Mouse (Mus musculus) left cerebral cortex, postnatal 36 days (tissue): ENCODE results near the gene Pi16. TPM values are rescaled to one million over a fixed set of nuclear protein-coding genes. Genes with fewer than 3 reads are reported as not detected.
"Not testable (repeated sequence)": the region's sequence is repeated elsewhere in the genome, so short reads cannot be mapped to it uniquely, and the experiment has no call there.

Source experiments
- DNase-seq, 2 experiments: peaks; one replicate each; pipeline ENCODE4 v3.0.0; 2021 to 2022; ENCODE audit warnings: low spot score in 2 of 2, mixed read lengths in 1 of 2
- intact Hi-C: fragments of 180-260 bp; cut with DNase I; formaldehyde crosslinking; loops from one replicate; pipeline ENCODE4 v1.15.1; 2025
- total RNA-seq, 2 experiments: library from RNA; stranded (reverse); gene quantifications; 2 replicates each; pipeline ENCODE4 v1.2.3; 2021

Pi16 gene
- 1 to 10 TPM; 1.1 to 1.3 TPM for total RNA-seq

DNA sequence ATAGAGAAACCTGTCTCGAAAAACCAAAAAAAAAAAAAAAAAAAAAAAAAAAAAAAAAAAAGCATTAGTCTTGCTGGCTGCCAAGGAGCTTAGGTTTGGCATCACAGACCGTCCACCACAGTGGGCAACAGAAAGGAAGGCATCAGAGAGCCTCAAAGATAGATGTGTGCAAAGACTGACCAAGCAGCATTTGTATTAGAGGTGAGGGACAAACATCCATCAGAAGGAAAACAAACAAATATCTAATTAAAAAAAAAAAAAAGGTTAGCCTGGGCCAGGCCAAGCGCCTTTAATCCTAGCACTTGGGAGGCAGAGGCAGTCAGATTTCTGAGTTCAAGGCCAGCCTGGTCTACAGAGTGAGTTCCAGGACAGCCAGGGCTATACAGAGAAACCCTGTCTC is at the start of gene Pi16:
Pi16 (plus strand) TSS at position 301 of the 400 bp plus-strand sequence.
- not testable (repeated sequence) for DNase-seq
- intact Hi-C loops = loop anchor here (5.0 kb wide), 1 partner anchor 45 kb away; the partner anchor contains the start of gene Fgd2

DNA sequence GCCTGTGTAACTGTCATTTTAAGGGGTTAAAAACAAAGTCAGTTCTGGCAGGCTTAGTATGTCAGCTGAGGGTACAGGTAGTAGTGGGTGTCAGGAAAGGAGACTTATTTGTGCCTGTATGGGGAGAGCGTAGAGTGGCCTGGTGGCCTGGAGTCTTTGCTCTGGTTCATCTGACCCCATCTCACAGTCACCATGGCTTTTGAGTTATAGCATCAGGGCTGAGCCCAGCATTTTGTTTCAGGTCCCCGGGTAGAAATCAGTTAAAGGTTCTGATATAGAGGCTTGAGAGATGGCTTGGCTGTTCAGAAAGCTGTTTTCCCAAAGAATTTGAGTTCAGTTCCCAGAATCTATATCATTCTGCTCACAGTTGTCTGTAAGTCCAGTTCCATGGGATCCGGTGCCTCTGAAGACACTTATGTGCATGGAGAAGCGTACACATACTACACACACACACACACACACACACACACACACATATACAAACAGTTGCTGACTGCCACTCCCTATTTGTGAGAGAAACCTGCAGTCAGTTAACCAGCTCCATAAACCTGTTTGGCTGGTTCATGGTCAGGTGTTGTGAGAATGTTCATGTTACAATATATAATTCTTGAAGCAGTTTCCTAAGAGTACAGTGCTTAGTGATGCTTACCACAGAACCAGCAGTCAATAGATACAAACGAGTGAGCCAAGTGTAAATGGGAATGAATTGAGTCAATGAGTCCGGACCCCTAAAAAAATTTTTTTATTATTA is 49.4 kb upstream of the Pi16 start:
- no peak for DNase-seq
- intact Hi-C loops = loop anchor here (1.0 to 5.0 kb wide), 4 partner anchors 89 to 244 kb away; partner anchors contain the start of gene Pim1

DNA sequence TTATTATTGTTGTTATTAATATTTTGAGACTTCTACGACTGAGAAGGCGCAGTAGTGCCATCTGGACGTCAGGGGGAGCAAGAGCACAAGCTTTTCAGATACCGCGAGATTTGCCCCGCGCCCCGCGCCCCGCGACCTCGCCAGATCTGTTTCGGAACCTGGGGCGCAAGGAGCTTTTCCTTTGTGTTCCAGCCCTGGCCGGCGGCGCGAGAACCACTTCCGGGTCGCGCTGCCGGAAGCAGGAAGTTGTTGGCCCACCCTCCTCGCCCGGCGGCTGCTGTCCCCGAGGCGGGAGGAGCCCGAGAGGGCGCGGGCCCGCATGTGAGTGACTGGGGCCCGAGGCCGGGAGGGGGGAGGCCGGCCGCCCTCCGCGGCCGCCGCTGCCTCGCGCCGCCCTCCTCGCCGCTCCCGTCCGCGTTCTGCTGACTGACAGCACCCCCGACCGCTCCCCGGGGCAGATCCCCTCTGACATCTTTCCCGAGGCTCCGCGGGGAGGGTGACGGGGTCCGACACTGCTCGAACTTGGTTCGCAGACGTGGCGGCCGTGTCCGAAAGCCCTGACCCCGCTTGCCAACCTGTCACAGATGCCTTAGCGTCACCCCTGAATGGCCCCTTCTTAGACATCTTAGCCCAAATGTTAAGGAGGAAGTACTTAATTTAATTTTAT is 48.7 kb upstream of the Pi16 start, which contains the start of gene BC004004:
BC004004 (plus strand) TSS at position 107 of the 667 bp plus-strand sequence.
- intact Hi-C loops = loop anchor here (1.0 to 5.0 kb wide), 4 partner anchors 88 to 243 kb away; partner anchors contain the start of gene Pim1
- peak; percentile 95 for DNase-seq

DNA sequence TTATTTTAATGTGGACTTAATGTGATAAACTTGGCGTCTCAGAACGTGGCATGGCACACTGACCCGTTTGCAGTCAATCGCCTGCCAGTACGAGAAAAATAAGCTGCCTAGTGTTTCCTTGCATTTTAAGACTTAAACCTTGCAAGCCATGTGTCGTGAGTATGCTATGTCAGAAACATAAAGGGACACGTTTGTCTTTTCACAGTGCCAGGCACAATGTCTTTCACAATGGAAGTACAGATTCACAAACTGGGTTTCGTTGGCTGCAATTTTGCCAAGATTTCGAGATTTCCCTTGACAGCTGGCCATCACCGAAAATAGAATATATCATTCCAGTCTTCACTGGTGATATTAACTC is 48.2 kb upstream of the Pi16 start:
- no peak for DNase-seq
- intact Hi-C loops = loop anchor here (5.0 kb wide), 3 partner anchors 88 to 243 kb away; partner anchors contain the start of gene Pim1

DNA sequence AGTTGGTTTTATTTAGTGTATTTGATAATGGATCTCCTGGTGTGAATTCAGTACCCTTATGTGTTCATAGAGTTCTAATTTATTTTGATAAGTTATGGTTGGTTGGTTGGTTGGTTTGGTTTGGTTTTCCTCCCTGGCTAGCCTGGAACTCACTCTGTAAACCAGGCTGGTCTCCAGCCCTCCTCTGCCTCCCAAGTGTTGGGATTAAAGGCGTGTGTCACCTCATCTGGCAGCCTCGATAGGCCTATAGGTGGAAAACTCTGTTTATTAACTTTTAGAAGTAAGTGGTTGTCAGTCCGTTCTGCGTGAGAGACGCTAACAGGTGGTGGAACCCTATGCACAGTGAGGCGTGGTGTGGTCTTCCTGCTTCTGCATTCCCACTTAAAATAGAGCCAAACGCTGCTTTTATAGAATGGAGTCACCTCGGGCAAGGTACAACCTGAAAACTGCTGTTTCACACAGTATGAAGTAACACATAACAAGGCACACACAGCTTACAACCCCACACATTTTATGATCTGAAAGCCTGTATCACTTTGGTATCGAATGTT is 47.3 kb upstream of the Pi16 start:
- intact Hi-C loops = no loop called here
- no peak for DNase-seq

DNA sequence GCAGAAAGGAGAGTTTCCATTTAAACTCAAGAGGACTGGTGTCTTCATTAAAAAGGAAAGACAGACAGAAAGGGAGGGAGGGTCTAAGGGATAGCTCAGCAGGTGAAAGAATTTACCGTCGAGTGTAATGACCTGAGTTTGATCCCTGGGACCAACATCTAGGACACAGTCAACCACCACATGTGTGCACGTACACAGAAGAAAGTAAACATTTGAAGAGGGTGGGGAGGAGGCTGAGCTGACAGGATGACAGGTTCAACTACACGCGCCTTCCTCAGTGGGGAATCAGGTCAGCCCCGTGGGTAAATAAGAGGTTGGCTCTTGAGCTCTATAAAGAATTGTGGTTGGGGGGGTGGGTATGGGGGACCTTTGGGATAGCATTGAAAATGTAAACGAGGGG is 44.3 kb upstream of the Pi16 start:
- no peak for DNase-seq
- intact Hi-C loops = no loop called here

DNA sequence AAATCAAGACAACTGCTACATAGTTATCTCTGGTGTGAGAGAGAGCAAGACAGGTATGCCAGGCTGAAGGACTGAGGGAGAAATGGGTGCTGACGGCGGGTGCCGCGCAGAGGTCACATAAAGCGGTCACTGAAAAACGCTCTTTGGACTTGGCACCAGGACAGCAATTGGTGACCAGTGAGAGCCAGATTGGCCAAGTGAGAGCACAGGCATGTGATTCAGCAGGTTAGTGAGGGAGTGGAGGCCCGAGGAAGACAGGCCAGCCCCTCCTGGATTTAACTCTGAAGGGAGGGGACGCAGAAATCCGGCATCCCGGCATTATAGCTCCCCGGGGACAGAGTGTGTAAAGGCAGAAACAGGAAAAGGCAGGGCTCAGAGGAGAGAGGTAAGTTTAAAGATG is 43.6 kb upstream of the Pi16 start:
- intact Hi-C loops = no loop called here
- DNase-seq = no peak

DNA sequence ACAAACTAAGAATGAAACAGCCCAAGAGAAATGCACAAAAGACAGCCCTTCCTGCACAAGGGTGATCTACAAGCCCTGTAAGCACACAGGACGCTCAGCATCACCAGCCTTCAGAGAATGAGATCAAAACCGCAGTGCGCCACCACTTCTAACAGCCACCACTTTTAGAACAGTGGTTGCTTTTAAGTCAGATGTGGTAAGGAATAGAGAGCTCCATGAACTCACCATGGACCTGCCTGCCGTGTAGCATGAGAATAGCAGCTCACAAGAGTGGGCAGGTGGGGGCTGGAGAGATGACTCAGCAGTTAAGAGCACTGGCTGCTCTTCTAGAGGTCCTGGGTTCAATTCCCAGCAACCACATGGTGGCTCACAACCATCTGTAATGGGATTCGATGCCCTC is 37.1 kb upstream of the Pi16 start:
- no peak for DNase-seq
- intact Hi-C loops = no loop called here

DNA sequence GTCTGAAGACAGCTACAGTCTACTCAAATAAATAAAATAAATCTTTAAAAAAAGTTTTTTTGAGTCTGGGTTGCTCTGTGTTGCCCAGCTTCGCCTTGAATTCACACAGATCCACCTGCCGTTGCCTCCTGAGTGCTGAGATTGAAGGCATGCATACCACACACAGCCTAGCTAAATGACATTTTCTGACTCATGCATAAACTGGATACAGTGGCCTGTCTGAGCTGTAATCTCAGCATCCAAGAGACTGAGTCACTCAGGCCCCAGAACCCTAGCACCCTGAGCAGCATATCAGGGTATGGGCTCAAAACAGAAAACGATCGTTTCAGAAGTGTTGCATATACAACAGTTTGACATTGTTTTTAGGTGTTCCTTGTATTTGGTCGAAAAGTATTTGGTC is 35.9 kb upstream of the Pi16 start:
- intact Hi-C loops = no loop called here

DNA sequence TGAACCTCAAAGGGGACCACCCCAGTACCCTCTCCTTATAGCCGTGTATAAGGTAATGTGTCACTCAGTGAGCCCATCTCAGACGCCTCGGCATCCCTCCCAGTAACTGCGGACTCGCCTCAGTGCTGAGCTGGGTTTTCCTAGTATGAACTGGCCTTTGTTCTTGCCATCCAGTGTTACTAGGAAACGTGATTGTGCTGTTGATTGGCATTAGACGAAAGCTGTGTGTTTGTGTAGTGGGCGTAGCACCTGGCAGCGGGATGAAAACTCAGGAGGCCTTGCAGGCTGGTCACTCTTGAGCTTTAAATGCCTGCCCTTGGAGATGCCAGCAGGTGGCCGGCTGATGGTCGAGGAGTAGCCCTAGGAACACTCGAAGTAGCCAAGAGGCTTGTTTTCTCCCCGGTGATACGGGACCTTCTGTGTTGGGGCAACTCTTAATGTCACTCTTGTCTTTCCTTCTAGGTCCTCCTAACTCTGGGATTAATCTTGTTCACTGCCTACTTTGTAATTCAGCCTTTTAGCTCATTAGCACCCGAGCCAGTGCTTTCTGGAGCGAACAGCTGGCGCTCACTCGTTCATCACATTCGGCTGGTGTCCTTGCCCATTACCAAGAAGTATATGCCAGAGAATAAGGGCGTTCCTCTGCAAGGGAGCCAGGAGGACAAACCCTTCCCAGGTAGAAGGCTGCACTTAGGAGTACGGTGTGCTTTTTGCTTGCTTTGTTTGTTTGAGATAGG is 35.1 kb upstream of the Pi16 start:
- no peak for DNase-seq
- intact Hi-C loops = no loop called here

More for the DNA sequence above, 35.9 kb upstream of the Pi16 start:
- no peak for DNase-seq

DNA sequence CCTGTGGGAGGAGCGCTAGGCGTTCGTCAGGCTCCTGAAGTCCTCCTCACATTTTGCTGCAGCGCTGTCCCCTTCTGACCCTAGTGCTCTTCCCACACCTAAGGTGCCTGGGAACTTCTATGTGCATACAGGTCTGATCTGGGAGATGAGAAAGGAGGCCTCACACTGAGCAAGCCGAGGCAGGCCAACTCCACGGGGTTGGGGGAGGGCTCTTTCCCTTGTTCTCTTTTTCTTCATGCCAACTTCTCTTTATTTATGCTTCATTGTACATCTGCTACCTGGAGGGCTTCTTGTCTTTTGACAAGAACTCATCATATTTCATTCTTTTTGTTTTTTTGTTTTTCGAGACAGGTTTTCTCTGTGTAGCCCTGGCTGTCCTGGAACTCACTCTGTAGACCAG is 25.7 kb upstream of the Pi16 start:
- no peak for DNase-seq
- intact Hi-C loops = no loop called here

DNA sequence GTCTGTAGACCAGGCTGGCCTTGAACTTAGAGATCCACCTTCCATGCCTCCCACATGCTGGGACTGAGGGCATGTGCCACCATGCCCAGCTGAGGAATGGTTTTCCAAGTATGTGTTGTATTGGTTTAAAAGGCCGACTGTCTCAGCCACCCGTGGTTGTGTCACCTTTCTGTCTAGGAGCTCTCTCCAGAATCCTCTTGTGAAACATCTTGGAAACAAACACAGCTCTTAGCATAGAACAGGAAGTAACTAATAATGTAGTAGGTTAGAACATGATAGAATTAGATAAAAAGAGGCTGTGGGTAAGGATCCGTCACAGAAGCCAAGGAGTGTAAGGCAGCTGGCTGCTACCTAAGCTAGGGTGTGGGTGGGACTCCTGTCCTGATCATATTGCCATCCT is 24.5 kb upstream of the Pi16 start:
- intact Hi-C loops = no loop called here

DNA sequence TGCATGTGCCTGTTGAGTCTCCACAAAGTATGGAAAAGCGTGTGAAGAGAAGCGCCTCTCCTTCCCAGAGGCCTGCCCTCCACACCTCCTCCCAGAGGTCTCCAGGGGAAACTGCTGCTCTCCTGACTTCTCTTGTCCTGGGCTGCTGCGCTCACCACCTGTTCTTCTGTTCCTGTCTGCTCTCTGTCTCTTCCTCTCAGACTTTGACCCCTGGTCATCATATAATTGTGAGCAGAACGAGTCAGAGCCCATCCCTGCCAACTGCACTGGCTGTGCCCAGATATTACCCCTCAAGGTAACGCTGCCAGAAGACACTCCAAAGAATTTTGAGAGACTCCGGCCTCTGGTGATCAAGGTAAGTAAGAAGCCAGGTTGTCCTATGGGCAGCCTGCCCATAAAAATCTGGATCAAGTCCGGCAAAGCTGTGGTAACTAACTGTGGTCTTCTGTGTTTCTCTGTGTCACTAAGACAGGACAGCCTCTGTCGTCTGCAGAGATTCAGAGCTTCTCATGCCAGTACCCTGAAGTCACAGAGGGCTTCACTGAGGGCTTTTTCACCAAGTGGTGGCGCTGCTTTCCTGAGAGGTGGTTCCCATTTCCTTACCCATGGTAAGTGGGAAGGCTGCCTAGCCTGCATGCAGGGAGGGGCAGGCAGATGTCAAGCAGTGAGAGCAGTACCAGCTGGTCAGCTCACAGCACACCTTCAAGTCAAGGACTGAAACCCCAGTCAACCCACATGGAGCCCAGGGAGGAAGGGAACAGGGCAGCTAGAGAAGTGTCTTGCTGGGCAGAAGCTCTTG is 23.5 kb upstream of the Pi16 start:
- intact Hi-C loops = no loop called here
- DNase-seq = no peak

More for the DNA sequence above, 24.5 kb upstream of the Pi16 start:
- DNase-seq = no peak

DNA sequence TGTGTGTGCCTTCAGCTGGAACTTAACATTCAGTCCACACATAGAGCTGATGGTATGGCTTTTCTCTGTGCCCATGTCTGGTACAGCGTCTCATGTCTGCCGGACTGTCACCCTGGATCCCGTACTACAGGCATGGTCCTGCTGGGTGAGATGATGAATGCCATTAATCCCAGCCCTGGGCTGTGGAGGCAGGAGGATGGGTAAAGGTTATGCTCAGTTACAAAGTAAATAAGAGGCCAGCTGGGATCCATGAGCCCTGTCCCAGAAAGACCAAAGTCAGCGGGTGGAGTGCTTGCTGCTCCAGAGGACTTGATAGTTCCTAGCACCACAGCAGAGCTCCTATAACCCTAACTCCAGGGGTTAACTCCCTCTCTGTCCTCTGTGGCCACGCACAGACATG is 21.6 kb upstream of the Pi16 start:
- no peak for DNase-seq
- intact Hi-C loops = no loop called here

DNA sequence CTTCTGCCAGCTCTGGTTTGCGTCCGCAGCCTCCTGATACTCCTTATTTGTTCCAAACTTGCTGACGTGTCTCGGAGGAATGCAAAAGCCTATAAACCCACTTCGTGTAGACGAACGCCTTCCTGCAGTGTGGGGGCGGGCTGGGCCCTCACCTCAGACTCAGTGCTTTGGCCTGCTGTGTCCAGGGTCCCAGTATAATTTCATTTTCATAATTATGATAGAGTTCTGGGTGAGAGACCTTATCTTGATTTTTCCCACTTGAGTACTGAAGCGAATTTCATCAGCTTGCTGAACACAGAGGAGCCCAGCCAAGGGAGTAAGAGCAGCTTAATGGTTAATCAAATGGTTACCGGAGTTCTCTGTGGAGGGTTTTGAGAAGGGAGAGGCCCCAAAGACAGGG is 20.2 kb upstream of the Pi16 start:
- intact Hi-C loops = no loop called here
- no peak for DNase-seq

DNA sequence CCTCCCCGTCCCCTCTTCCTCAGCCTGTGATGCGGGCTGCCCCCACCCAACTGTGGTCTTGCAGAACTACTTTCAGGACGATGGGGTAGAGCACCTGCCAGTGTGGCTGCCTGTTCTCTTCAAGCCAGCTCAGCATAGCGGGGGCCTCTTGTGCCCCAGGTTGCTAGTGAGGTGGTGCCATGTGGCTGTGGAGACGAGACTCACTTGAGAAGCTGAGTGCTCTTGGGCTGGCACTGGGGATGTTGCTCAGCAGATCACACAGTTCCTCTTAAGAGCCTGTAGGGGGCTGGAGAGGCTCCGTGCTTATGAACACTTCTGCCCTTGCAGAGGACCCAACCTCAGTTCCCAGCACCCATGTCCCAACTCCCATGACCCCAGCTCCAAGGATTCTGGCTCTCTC is 19.7 kb upstream of the Pi16 start:
- DNase-seq = no peak
- intact Hi-C loops = no loop called here

DNA sequence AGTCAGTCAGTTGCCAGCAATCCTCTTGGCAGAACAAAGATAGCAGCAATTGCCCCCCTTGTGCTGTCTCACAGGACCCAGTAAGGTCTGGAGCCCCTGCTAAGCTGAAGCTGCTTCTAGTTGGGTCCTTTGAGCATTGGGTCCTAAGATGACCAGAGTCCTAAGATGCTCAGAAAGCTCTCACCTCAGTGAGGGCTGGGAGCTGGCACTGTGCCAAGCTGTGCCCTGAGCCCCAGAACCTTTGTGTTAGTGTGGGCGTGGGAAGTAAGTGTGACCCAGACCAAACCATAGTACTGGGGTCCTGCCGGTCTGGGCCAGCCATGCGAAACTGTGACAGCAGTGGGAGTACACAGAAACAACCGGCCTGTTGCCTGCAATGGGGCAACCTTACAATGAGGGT is 18.2 kb upstream of the Pi16 start:
- intact Hi-C loops = no loop called here
- no peak for DNase-seq

DNA sequence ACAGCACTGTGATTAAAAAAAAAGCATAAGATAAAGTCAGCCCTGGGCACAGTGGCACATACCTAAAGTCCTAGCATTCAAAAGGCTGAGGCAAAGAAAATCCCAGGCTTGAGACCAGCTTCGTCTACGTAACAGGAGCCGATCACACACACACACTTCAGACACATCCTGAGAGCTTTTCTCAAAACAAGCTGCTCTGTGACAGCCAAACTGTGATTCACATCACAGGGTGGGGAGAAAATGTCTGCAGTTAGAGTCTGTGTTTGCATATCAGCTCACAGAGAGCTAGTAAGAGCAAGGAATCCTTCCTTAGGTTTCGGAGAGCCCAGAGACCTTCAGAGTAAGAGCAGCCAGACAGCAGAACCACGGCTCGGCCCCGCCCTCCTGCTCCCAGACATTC is 16.6 kb upstream of the Pi16 start:
- DNase-seq = no peak
- intact Hi-C loops = no loop called here

DNA sequence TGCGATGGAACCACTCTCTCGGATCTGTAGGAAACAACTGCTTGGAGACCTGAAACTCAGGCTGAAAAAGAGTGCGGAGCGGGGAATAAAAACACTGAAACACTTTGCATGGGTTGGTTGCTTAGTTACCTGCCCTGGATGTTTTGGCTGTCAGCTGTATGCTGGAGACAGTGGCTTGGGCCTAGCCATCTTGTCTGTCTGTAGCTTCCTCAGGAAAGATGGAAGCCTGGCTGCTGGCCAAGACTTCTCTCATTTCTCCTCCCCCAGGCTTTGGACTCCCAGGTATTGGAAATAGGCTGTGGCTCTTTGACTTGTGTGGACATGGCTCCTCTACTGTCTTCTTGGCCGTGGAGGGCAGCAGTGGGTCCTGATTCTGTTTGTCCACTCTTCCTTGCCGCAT is 16.1 kb upstream of the Pi16 start:
- DNase-seq = no peak
- intact Hi-C loops = no loop called here
